Mouse (Mus musculus) liver, embryonic 14.5 days (tissue): ENCODE results near the gene Prdm12.

ENCODE experiments used
- CTCF ChIP-seq: IDR thresholded peaks from 2 replicates; pipeline ENCODE4 v1.5.1; 2016; ENCODE audit warnings: antibody characterized with exemption, low read depth, control low read depth
- EP300 ChIP-seq: IDR thresholded peaks from 2 replicates; pipeline ENCODE4 v1.6.1; 2016; ENCODE audit warnings: antibody characterized with exemption, low read depth

DNA sequence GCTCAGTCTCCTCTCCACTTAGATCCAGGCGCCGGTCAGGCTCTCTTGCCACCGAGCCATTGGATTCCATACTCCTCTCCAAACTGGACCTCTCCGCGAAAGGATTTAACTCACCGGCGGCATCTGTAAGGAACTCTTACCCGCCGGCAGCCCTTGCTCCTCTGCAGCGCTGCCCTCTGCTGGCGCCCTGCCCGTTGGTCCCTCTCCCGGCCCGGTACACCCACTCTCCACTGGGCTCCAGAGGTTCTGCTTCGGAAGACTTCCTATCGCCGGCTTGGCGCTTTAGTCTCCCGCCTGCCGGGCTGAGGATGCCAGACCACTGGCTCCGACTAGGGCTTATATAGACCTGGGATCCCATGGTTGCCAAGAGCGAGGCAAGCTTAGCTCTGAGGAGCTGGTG is 2.0 kb upstream of the Prdm12 start:
- no peak for TF ChIP-seq EP300
- TF ChIP-seq CTCF, result peak; percentile 50
